Mouse (Mus musculus) hematopoietic multipotent progenitor cell, adult 10-12 weeks (in vitro differentiated cells): Measurements from ENCODE around the gene Kcna2. TPM values are rescaled to one million over a fixed set of nuclear protein-coding genes. Genes with fewer than 3 reads are reported as not detected.

Experiments
- polyA plus RNA-seq: library from polyadenylated mRNA; stranded (reverse); fragments of >175 nt; gene quantifications from 2 replicates; pipeline ENCODE4 v1.2.3, GENCODE M21; 2012; ENCODE audit warnings: low replicate concordance

Kcna2 gene
- polyA plus RNA-seq: 0.85 and 2.3 TPM in 2 replicates

DNA sequence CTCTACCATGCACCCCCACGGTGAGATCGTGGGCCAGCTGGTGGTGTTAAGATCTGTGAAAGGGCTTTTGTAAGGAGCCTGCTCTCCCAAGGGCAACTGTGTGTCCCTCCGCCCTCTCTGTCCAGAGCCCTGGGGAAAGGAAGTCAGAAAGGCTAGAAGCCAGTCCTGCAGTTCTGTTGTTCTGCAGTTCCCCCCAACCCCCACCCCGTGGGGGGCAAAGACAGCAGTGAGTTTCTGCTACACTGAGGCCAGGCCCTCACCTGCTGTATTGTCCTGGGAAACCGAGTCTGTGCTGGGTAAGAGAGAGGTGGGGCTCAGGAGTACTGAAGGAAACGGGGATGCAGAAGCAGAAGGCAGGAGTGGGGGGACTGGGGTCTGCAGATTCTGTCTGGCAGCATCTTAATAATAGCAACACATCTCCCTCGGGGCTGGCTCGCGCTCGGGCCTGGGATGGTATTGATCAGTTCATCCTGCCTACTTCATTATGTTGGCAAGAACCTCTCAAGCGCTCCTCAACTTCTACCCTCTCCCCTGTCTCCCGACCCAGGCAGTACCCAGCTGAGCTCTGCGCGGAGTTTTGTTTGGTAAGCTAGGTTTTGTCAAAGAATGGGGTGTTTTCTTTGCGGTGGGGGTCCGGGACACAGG is at the start of gene Kcna2:
Gene Kcna2 (plus strand): TSS at position 336 of the 645 bp plus-strand sequence.

Other genes starting within 250 kb of the Kcna2 start
- gene Kcna3, start 65.0 kb upstream of the Kcna2 start, polyA plus RNA-seq: 44.5 and 89.0 TPM in 2 replicates
- gene Kcna10, start 81.9 kb downstream of the Kcna2 start, polyA plus RNA-seq: not detected in 2 replicates
- gene Cym, start 120.6 kb downstream of the Kcna2 start, polyA plus RNA-seq: 0.21 TPM in 1 of 2 replicates, not detected in the other
- not detected in 2 replicates for gene A630076J17Rik, start 129.5 kb downstream of the Kcna2 start, polyA plus RNA-seq
- 0.03 TPM in 1 of 2 replicates, not detected in the other for gene Prok1, start 138.6 kb downstream of the Kcna2 start, polyA plus RNA-seq
- 21.5 and 22.2 TPM in 2 replicates for gene Lamtor5, start 177.7 kb downstream of the Kcna2 start, polyA plus RNA-seq
- not detected in 2 replicates for gene Slc16a4, start 190.1 kb downstream of the Kcna2 start, polyA plus RNA-seq
- gene Rbm15, start 232.5 kb downstream of the Kcna2 start, polyA plus RNA-seq: 9.8 and 14.8 TPM in 2 replicates